Comparison of ENCODE assay signal across 8 mouse cellular contexts in the genomic region with DNA sequence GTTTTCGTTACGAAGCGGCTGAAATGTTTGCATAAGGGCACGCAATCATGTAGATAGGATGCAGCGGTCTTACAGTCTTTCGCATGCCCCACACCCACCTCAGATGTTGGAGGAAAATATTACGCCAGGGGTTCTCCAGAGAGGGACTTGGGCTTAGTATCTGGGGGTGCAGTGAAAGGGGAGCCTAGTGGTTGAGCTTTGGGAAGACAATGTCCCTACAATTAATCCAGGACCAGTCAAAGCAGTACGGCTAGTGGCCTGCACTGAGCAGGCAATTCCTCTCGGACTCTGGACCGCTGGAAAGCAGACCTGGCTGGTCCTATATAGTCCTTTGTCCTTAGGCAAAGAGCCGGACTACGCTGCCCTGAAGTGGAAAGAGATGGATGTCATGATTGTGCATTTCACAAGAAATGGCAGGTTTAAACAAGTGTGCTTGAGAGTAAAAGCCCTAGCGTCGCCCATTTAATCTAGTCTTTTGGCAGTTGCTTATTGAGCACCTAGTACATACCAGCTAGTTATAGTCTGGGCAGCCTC. TPM values are rescaled to one million over a fixed set of nuclear protein-coding genes. Genes with fewer than 3 reads are reported as not detected.
DNase-seq lines count a peak whose midpoint lies in the region; ATAC-seq and TF ChIP-seq lines count a peak whose summit lies in the region.

No protein-coding gene starts in this region.

- 27% methylated on average over 14 of the region's 14 CpGs for whole genome bisulfite sequencing in heart, embryonic 12.5 days
- 29% methylated on average over 14 of the region's 14 CpGs for WGBS in forebrain, postnatal 0 days
- 21% methylated on average over 14 of the region's 14 CpGs for WGBS in liver, embryonic 15.5 days (ENCODE audit: insufficient replicate concordance)

- no peak for DNase-seq in heart, postnatal 25 days (ENCODE audit: low spot score)
- DNase-seq in forebrain, postnatal 0 days = no peak
- no peak for DNase-seq in urinary bladder, postnatal 14 days (ENCODE audit: low spot score)
- DNase-seq in gastrocnemius, postnatal 10 days = no peak
- DNase-seq in ovary, adult 18-20 months (ENCODE audit: low spot score) = no peak

- peak overlapping the region; percentile 81 for H3K4me3 ChIP-seq in heart, embryonic 12.5 days
- peak overlapping the region; percentile 88 for H3K4me3 ChIP-seq in E14TG2a.4 (replicated peaks; ENCODE audit: low read length)
- H3K4me3 ChIP-seq in forebrain, postnatal 0 days (ENCODE audit: low read depth, low read length) = peak overlapping the region; percentile 69
- peak overlapping the region; percentile 83 for H3K4me3 ChIP-seq in liver, embryonic 15.5 days (replicated peaks)

- no peak for TF ChIP-seq CTCF in E14TG2a.4 (conservative IDR thresholded peaks at IDR 0.05; ENCODE audit: low read length)
- TF ChIP-seq CTCF in forebrain, postnatal 0 days (IDR thresholded peaks at IDR 0.05; ENCODE audit: low read depth) = no peak

- H3K27me3 ChIP-seq in heart, embryonic 12.5 days (replicated peaks) = peaks cover 50% of the 10 kb centered on the region
- H3K27me3 ChIP-seq in E14TG2a.4 (ENCODE audit: insufficient read depth, low read length) = peaks cover 59% of the 10 kb centered on the region
- H3K27me3 ChIP-seq in forebrain, postnatal 0 days (ENCODE audit: insufficient read depth, low read length) = no peaks in the 10 kb centered on the region
- H3K27me3 ChIP-seq in liver, embryonic 15.5 days = peaks cover 62% of the 10 kb centered on the region

- peaks cover 18% of the 10 kb centered on the region for H3K36me3 ChIP-seq in heart, embryonic 12.5 days
- H3K36me3 ChIP-seq in E14TG2a.4 (ENCODE audit: insufficient read depth, low read length) = peaks cover 27% of the 10 kb centered on the region
- peaks cover 34% of the 10 kb centered on the region for H3K36me3 ChIP-seq in forebrain, postnatal 0 days (ENCODE audit: insufficient read depth)
- H3K36me3 ChIP-seq in liver, embryonic 15.5 days (replicated peaks) = peaks cover 20% of the 10 kb centered on the region

- no peaks in the 10 kb centered on the region for H3K9me3 ChIP-seq in heart, embryonic 12.5 days (replicated peaks)
- H3K9me3 ChIP-seq in E14TG2a.4 (ENCODE audit: low read length) = no peaks in the 10 kb centered on the region
- H3K9me3 ChIP-seq in forebrain, postnatal 0 days (ENCODE audit: low read length) = no peaks in the 10 kb centered on the region
- no peaks in the 10 kb centered on the region for H3K9me3 ChIP-seq in liver, embryonic 15.5 days (replicated peaks)

- peak overlapping the region; percentile 99 for H3K4me2 ChIP-seq in heart, embryonic 12.5 days
- peak overlapping the region; percentile 95 for H3K4me2 ChIP-seq in forebrain, postnatal 0 days (ENCODE audit: low read depth)
- peak overlapping the region; percentile 100 for H3K4me2 ChIP-seq in liver, embryonic 15.5 days

- H3K9ac ChIP-seq in heart, embryonic 12.5 days = peak overlapping the region; percentile 84; the same call in 1 of the 2 replicates
- H3K9ac ChIP-seq in forebrain, postnatal 0 days = peak overlapping the region; percentile 74
- peak overlapping the region; percentile 74 for H3K9ac ChIP-seq in liver, embryonic 15.5 days

- intact Hi-C loops in heart, postnatal 25 days (cut with DNase I) = loop anchor here (2.0 kb wide), 1 partner anchor 19 kb away; no protein-coding TSS in a partner anchor

- peaks cover 22% of the 10 kb centered on the region for H3K4me1 ChIP-seq in heart, embryonic 12.5 days (replicated peaks)
- peaks cover 68% of the 10 kb centered on the region for H3K4me1 ChIP-seq in E14TG2a.4 (replicated peaks; ENCODE audit: low read depth, low read length)
- peaks cover 7% of the 10 kb centered on the region for H3K4me1 ChIP-seq in forebrain, postnatal 0 days (ENCODE audit: insufficient read depth)
- H3K4me1 ChIP-seq in liver, embryonic 15.5 days (replicated peaks) = peaks cover 39% of the 10 kb centered on the region

- ATAC-seq in heart, embryonic 12.5 days (ENCODE audit: insufficient number of reproducible peaks, low FRiP score) = no peak
- ATAC-seq in forebrain, postnatal 0 days = no peak
- no peak for ATAC-seq in liver, embryonic 15.5 days (ENCODE audit: insufficient read depth)

- no peak overlapping the region for H3K27ac ChIP-seq in heart, embryonic 12.5 days (ENCODE audit: poor library complexity, severe bottlenecking)
- H3K27ac ChIP-seq in forebrain, postnatal 0 days (ENCODE audit: low read depth, low read length) = peak overlapping the region; percentile 97
- peak overlapping the region; percentile 91 for H3K27ac ChIP-seq in liver, embryonic 15.5 days (replicated peaks)

RNA-seq across cellular contexts. Expression of a gene that starts 0.4 kb away (rescaled TPM):
- polyA plus RNA-seq in heart, embryonic 12.5 days (2016; fragmentation: Nextera tagmentation; extraction: Ambion mirVana) = 9.9 and 10.0 TPM in 2 replicates
- 1 to 10 TPM; 5.2 to 6.0 TPM for total RNA-seq in heart, postnatal 25 days (2021)
- 37.2 and 54.8 TPM in 2 replicates for total RNA-seq in forebrain, postnatal 0 days (2014; rRNA removed)
- polyA plus RNA-seq in forebrain, postnatal 0 days (2015; fragmentation: Nextera tagmentation; extraction: Ambion mirVana) = 50.3 and 59.1 TPM in 2 replicates
- 12.2 and 12.4 TPM in 2 replicates for polyA plus RNA-seq in liver, embryonic 15.5 days (2015; fragmentation: Nextera tagmentation; extraction: Ambion mirVana)
- 1 to 10 TPM; 2.7 to 3.7 TPM for total RNA-seq in gastrocnemius, postnatal 10 days (2021)

RNA-seq across cellular contexts. Expression of a gene that starts 0.6 kb away (rescaled TPM):
- 12.0 and 13.4 TPM in 2 replicates for polyA plus RNA-seq in heart, embryonic 12.5 days (2016; fragmentation: Nextera tagmentation; extraction: Ambion mirVana)
- total RNA-seq in heart, postnatal 25 days (2021) = 1 to 10 TPM; 1.2 to 1.3 TPM
- total RNA-seq in forebrain, postnatal 0 days (2014; rRNA removed) = 395 and 483 TPM in 2 replicates
- 158 and 178 TPM in 2 replicates for polyA plus RNA-seq in forebrain, postnatal 0 days (2015; fragmentation: Nextera tagmentation; extraction: Ambion mirVana)
- 5.0 and 5.7 TPM in 2 replicates for polyA plus RNA-seq in liver, embryonic 15.5 days (2015; fragmentation: Nextera tagmentation; extraction: Ambion mirVana)
- total RNA-seq in gastrocnemius, postnatal 10 days (2021) = 1 to 10 TPM; 2.2 to 2.6 TPM

RNA-seq across cellular contexts. Expression of a gene that starts 10.9 kb away (rescaled TPM):
- polyA plus RNA-seq in heart, embryonic 12.5 days (2016; fragmentation: Nextera tagmentation; extraction: Ambion mirVana) = 97.7 and 116 TPM in 2 replicates
- total RNA-seq in heart, postnatal 25 days (2021) = 10 to 100 TPM; 80.9 to 87.7 TPM
- 214 and 275 TPM in 2 replicates for total RNA-seq in forebrain, postnatal 0 days (2014; rRNA removed)
- 388 and 443 TPM in 2 replicates for polyA plus RNA-seq in forebrain, postnatal 0 days (2015; fragmentation: Nextera tagmentation; extraction: Ambion mirVana)
- 73.0 and 82.8 TPM in 2 replicates for polyA plus RNA-seq in liver, embryonic 15.5 days (2015; fragmentation: Nextera tagmentation; extraction: Ambion mirVana)
- total RNA-seq in gastrocnemius, postnatal 10 days (2021) = 10 to 100 TPM; 88.3 TPM

RNA-seq across cellular contexts. Expression of a gene that starts 13.3 kb away (rescaled TPM):
- polyA plus RNA-seq in heart, embryonic 12.5 days (2016; fragmentation: Nextera tagmentation; extraction: Ambion mirVana) = 4.3 and 4.4 TPM in 2 replicates
- 1 to 10 TPM; 1.9 to 2.3 TPM for total RNA-seq in heart, postnatal 25 days (2021)
- total RNA-seq in forebrain, postnatal 0 days (2014; rRNA removed) = 4.1 and 5.3 TPM in 2 replicates
- 11.5 and 14.1 TPM in 2 replicates for polyA plus RNA-seq in forebrain, postnatal 0 days (2015; fragmentation: Nextera tagmentation; extraction: Ambion mirVana)
- 12.5 and 14.8 TPM in 2 replicates for polyA plus RNA-seq in liver, embryonic 15.5 days (2015; fragmentation: Nextera tagmentation; extraction: Ambion mirVana)
- total RNA-seq in gastrocnemius, postnatal 10 days (2021) = 1 to 10 TPM; 1.2 to 1.5 TPM

RNA-seq across cellular contexts. Expression of a gene that starts 22.5 kb away (rescaled TPM):
- 0.36 and 1.2 TPM in 2 replicates for polyA plus RNA-seq in heart, embryonic 12.5 days (2016; fragmentation: Nextera tagmentation; extraction: Ambion mirVana)
- under 1 TPM; 0.36 to 0.70 TPM for total RNA-seq in heart, postnatal 25 days (2021)
- 2.4 and 4.3 TPM in 2 replicates for total RNA-seq in forebrain, postnatal 0 days (2014; rRNA removed)
- 2.0 and 2.3 TPM in 2 replicates for polyA plus RNA-seq in forebrain, postnatal 0 days (2015; fragmentation: Nextera tagmentation; extraction: Ambion mirVana)
- polyA plus RNA-seq in liver, embryonic 15.5 days (2015; fragmentation: Nextera tagmentation; extraction: Ambion mirVana) = 0.22 and 0.46 TPM in 2 replicates
- total RNA-seq in gastrocnemius, postnatal 10 days (2021) = under 1 TPM; 0.35 to 0.56 TPM

Comparison
In these comparisons a context has a peak if more than half of its experiments do, and no peak if none do; other contexts are left out.
1. RNA of a gene that starts 0.6 kb away (total RNA-seq): 395 to 483 TPM in forebrain, postnatal 0 days; 2.2 to 2.6 TPM in gastrocnemius, postnatal 10 days and 1.2 to 1.3 TPM in heart, postnatal 25 days; every median in the first group is over 100 times any median in the second.
2. Peak in every context shown above with its lines, with median percentiles within 50 percentile points of each other: H3K4me2 ChIP-seq, H3K4me3 ChIP-seq and H3K9ac ChIP-seq.